Mouse (Mus musculus) olfactory bulb, adult 2 months (tissue): Measurements from ENCODE around the gene Cd160.

ENCODE experiments used
- CTCF ChIP-seq: fragments of 200-500 bp; IDR thresholded peaks from 2 replicates; pipeline ENCODE4 v1.5.1; 2012; ENCODE audit warnings: low read depth, mild to moderate bottlenecking, low read length, moderate library complexity; ENCODE audit not compliant: insufficient read depth
- POLR2A ChIP-seq: fragments of 200-500 bp; IDR thresholded peaks from 2 replicates; pipeline ENCODE4 v1.6.1; 2012; ENCODE audit warnings: mild to moderate bottlenecking, low read depth, low read length, moderate library complexity; ENCODE audit not compliant: insufficient read depth

DNA sequence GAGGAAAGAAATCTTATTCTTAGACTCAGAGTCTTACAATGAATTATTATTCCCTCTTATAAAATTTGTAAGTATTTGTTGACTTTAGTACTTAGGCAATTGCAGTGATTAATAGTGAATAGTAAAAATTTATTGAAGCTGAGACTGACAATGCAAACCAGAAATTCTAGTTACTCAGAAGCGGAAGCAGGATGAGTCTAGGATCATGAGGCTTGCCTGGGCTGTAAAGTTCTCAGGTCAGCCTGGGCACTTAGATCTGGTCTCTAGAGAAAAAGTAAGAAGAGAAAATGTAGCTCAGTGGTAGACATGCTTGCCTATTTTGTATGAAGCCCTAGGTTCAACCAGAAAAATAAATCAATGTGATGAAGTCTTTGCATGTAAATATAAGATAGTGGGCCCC, 73.2 kb downstream of the Cd160 start:
- TF ChIP-seq CTCF (no peak), POLR2A (no peak)
